Mouse (Mus musculus): Measurements from ENCODE around the gene Itga10. TPM values are rescaled to one million over a fixed set of nuclear protein-coding genes. Genes with fewer than 3 reads are reported as not detected.
"Not testable (repeated sequence)": the region's sequence is repeated elsewhere in the genome, so short reads cannot be mapped to it uniquely, and the experiment has no call there.

The Itga10 gene
- polyA plus RNA-seq, 1 experiment from 2014 or later: 0.71 TPM

- Histone ChIP-seq H3K27ac (peak overlapping the region; percentile 98), H3K4me1 (peaks cover 51% of the 10 kb centered on the region), H3K9me3 (replicated peaks) (no peaks in the 10 kb centered on the region), H3K4me2 (replicated peaks) (peak overlapping the region; percentile 75), H3K4me3 (peak overlapping the region; percentile 94), H3K9ac (peak overlapping the region; percentile 97), H3K27me3 (peaks cover 7% of the 10 kb centered on the region), H3K36me3 (peaks cover 7% of the 10 kb centered on the region; the same call in 1 of the 2 replicates)
- 38% methylated on average over 5 of the region's 5 CpGs for WGBS
- no peak for ATAC-seq (ENCODE audit: low FRiP score)
Measured at GRCm38 (mm10) chr3:96602704-96603084, 42.7 kb upstream of the Itga10 start.

GRCm38 (mm10) chr3:96603311-96603710 is 42.1 kb upstream of the Itga10 start:
- H3K27me3 ChIP-seq: peaks cover 7% of the 10 kb centered on the region
- 44% methylated on average over 5 of the region's 5 CpGs for WGBS
- peak overlapping the region; percentile 97 for H3K9ac ChIP-seq
- no peaks in the 10 kb centered on the region for H3K9me3 ChIP-seq (replicated peaks)
- H3K4me2 ChIP-seq (replicated peaks): peak overlapping the region; percentile 75
- H3K36me3 ChIP-seq: peaks cover 7% of the 10 kb centered on the region; the same call in 1 of the 2 replicates
- H3K4me3 ChIP-seq: peak overlapping the region; percentile 94
- ATAC-seq (ENCODE audit: low FRiP score): no peak
- H3K27ac ChIP-seq: peak overlapping the region; percentile 25; the same call in 1 of the 2 replicates
- peaks cover 48% of the 10 kb centered on the region for H3K4me1 ChIP-seq

GRCm38 (mm10) chr3:96606007-96606406 is 39.4 kb upstream of the Itga10 start:
- not testable (repeated sequence) for H3K36me3 ChIP-seq; H3K4me2 ChIP-seq (replicated peaks); H3K4me3 ChIP-seq; H3K9me3 ChIP-seq (replicated peaks); ATAC-seq (ENCODE audit: low FRiP score); H3K27ac ChIP-seq; H3K9ac ChIP-seq; H3K27me3 ChIP-seq
- WGBS: 93% methylated on average over 4 of the region's 4 CpGs
- H3K4me1 ChIP-seq: peaks cover 33% of the 10 kb centered on the region

- no peak overlapping the region for H3K27ac ChIP-seq
- 91% methylated on average over 4 of the region's 4 CpGs for WGBS
- H3K4me1 ChIP-seq: peaks cover 33% of the 10 kb centered on the region
- no peaks in the 10 kb centered on the region for H3K9me3 ChIP-seq (replicated peaks)
- H3K4me2 ChIP-seq (replicated peaks): no peak overlapping the region
- no peaks in the 10 kb centered on the region for H3K27me3 ChIP-seq
- no peak overlapping the region for H3K9ac ChIP-seq
- ATAC-seq (ENCODE audit: low FRiP score): no peak
- H3K36me3 ChIP-seq: peaks cover 7% of the 10 kb centered on the region; the same call in 1 of the 2 replicates
- H3K4me3 ChIP-seq: no peak overlapping the region
Measured at GRCm38 (mm10) chr3:96606618-96607017, 38.8 kb upstream of the Itga10 start.

- Histone ChIP-seq H3K27ac (no peak overlapping the region), H3K9me3 (replicated peaks) (no peaks in the 10 kb centered on the region), H3K36me3 (peaks cover 68% of the 10 kb centered on the region), H3K4me3 (no peak overlapping the region), H3K27me3 (no peaks in the 10 kb centered on the region), H3K9ac (no peak overlapping the region), H3K4me1 (no peaks in the 10 kb centered on the region), H3K4me2 (replicated peaks) (no peak overlapping the region)
- ATAC-seq (ENCODE audit: low FRiP score): no peak
- WGBS: 93% methylated on average over 3 of the region's 3 CpGs
Measured at GRCm38 (mm10) chr3:96617941-96618340, 27.4 kb upstream of the Itga10 start.

- no peaks in the 10 kb centered on the region for H3K9me3 ChIP-seq (replicated peaks)
- peaks cover 55% of the 10 kb centered on the region for H3K36me3 ChIP-seq
- no peak for ATAC-seq (ENCODE audit: low FRiP score)
- H3K9ac ChIP-seq: no peak overlapping the region
- H3K27me3 ChIP-seq: no peaks in the 10 kb centered on the region
- 92% methylated on average over 4 of the region's 4 CpGs for WGBS
- no peaks in the 10 kb centered on the region for H3K4me1 ChIP-seq
- H3K27ac ChIP-seq: no peak overlapping the region
- H3K4me2 ChIP-seq (replicated peaks): no peak overlapping the region
- no peak overlapping the region for H3K4me3 ChIP-seq
Measured at GRCm38 (mm10) chr3:96623201-96623600, 22.2 kb upstream of the Itga10 start.

GRCm38 (mm10) chr3:96629729-96630600 is 15.4 kb upstream of the Itga10 start, which contains the start of gene Rbm8a:
Gene Rbm8a, plus strand, starts transcription at chr3:96629933.
- no peaks in the 10 kb centered on the region for H3K27me3 ChIP-seq
- peaks cover 20% of the 10 kb centered on the region for H3K4me1 ChIP-seq
- peak within 1 kb of the TSS; percentile 65 for H3K4me3 ChIP-seq
- H3K9ac ChIP-seq: peak within 1 kb of the TSS; percentile 63
- ATAC-seq (ENCODE audit: low FRiP score): peak; percentile 93
- H3K9me3 ChIP-seq (replicated peaks): no peaks in the 10 kb centered on the region
- H3K4me2 ChIP-seq (replicated peaks): peak within 1 kb of the TSS; percentile 74
- 1% methylated on average over 48 of the region's 48 CpGs for WGBS
- peaks cover 30% of the 10 kb centered on the region for H3K36me3 ChIP-seq
- H3K27ac ChIP-seq: peak within 1 kb of the TSS; percentile 71

- H3K27ac ChIP-seq: no peak overlapping the region
- H3K4me3 ChIP-seq: no peak overlapping the region
- H3K9ac ChIP-seq: no peak overlapping the region
- H3K4me1 ChIP-seq: peaks cover 32% of the 10 kb centered on the region
- H3K27me3 ChIP-seq: no peaks in the 10 kb centered on the region
- H3K9me3 ChIP-seq (replicated peaks): no peaks in the 10 kb centered on the region
- H3K4me2 ChIP-seq (replicated peaks): no peak overlapping the region
- no peak for ATAC-seq (ENCODE audit: low FRiP score)
- H3K36me3 ChIP-seq: peaks cover 27% of the 10 kb centered on the region; the same call in 1 of the 2 replicates
Measured at GRCm38 (mm10) chr3:96632058-96632457, 13.3 kb upstream of the Itga10 start.

GRCm38 (mm10) chr3:96634015-96634414 is 11.4 kb upstream of the Itga10 start:
- Histone ChIP-seq H3K27ac (no peak overlapping the region), H3K4me3 (no peak overlapping the region), H3K4me1 (peaks cover 30% of the 10 kb centered on the region), H3K9me3 (replicated peaks) (no peaks in the 10 kb centered on the region), H3K27me3 (no peaks in the 10 kb centered on the region), H3K36me3 (peaks cover 40% of the 10 kb centered on the region), H3K9ac (no peak overlapping the region), H3K4me2 (replicated peaks) (no peak overlapping the region)
- WGBS: 62% methylated on average over 1 of the region's 1 CpGs
- ATAC-seq (ENCODE audit: low FRiP score): no peak

- Histone ChIP-seq H3K9me3 (replicated peaks) (no peaks in the 10 kb centered on the region), H3K4me2 (replicated peaks) (peak within 1 kb of the TSS; percentile 87), H3K27ac (peak within 1 kb of the TSS; percentile 81), H3K4me3 (peak within 1 kb of the TSS; percentile 94), H3K4me1 (peaks cover 27% of the 10 kb centered on the region), H3K36me3 (peaks cover 50% of the 10 kb centered on the region), H3K27me3 (no peaks in the 10 kb centered on the region), H3K9ac (peak within 1 kb of the TSS; percentile 95)
- 2% methylated on average over 60 of the region's 60 CpGs for WGBS
- ATAC-seq (ENCODE audit: low FRiP score): peak; percentile 88
Measured at GRCm38 (mm10) chr3:96634928-96635879, 10.2 kb upstream of the Itga10 start, which contains the start of the genes Pex11b and Gm42957. Gene Pex11b, plus strand, starts transcription at chr3:96635376. Gene Gm42957, plus strand, starts transcription at chr3:96635474.

GRCm38 (mm10) chr3:96635906-96636305 is 9.5 kb upstream of the Itga10 start:
- no peaks in the 10 kb centered on the region for H3K27me3 ChIP-seq
- peak overlapping the region; percentile 95 for H3K9ac ChIP-seq
- no peak; the same call in 1 of the 2 replicates for ATAC-seq (ENCODE audit: low FRiP score)
- H3K4me1 ChIP-seq: peaks cover 21% of the 10 kb centered on the region
- H3K27ac ChIP-seq: peak overlapping the region; percentile 81
- 9% methylated on average over 15 of the region's 15 CpGs for WGBS
- peak overlapping the region; percentile 87 for H3K4me2 ChIP-seq (replicated peaks)
- H3K36me3 ChIP-seq: peaks cover 52% of the 10 kb centered on the region
- no peaks in the 10 kb centered on the region for H3K9me3 ChIP-seq (replicated peaks)
- peak overlapping the region; percentile 94 for H3K4me3 ChIP-seq

- H3K36me3 ChIP-seq: peaks cover 47% of the 10 kb centered on the region
- no peak overlapping the region for H3K27ac ChIP-seq
- ATAC-seq (ENCODE audit: low FRiP score): no peak
- peak overlapping the region; percentile 87 for H3K4me2 ChIP-seq (replicated peaks)
- no peaks in the 10 kb centered on the region for H3K27me3 ChIP-seq
- H3K9me3 ChIP-seq (replicated peaks): no peaks in the 10 kb centered on the region
- H3K4me1 ChIP-seq: peaks cover 17% of the 10 kb centered on the region
- 69% methylated on average over 11 of the region's 11 CpGs for WGBS
- peak overlapping the region; percentile 94 for H3K4me3 ChIP-seq
- peak overlapping the region; percentile 95 for H3K9ac ChIP-seq
Measured at GRCm38 (mm10) chr3:96636448-96636847, 8.9 kb upstream of the Itga10 start.

Data from hindbrain, embryonic 12.5 days (tissue).